Mouse (Mus musculus) E14TG2a.4 (cell line): ENCODE data around the gene Ggnbp2.

Experiments
- CTCF ChIP-seq: conservative IDR thresholded peaks from 2 replicates; pipeline ENCODE4 v1.5.1; 2014; ENCODE audit warnings: low read length
- NANOG ChIP-seq: IDR thresholded peaks from 2 replicates; pipeline ENCODE4 v1.6.1; 2014; ENCODE audit warnings: borderline replicate concordance, low read length, mixed read lengths

DNA sequence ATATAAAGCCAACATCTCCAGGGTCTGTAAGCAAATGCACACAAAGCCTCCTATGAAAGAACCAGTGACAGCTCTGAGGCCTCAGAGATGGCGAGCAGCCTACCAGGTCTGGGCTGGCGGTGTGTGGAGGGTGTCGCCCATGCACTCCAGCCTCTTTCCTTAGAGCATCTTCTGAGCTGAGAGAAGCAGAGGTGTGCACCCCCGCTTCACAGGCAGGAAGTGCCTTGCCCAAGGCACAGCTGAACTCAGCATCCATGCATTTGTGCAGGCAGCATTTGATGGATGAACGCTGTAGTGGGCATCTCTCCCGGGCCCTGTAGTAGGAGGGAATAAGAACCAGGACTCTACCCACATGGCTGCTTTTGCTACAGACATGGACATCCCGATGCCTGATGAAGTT is 21.1 kb upstream of the Ggnbp2 start:
- TF ChIP-seq CTCF (no peak), NANOG (no peak)
